Mouse (Mus musculus) thymus, adult 2 months (tissue): ENCODE data around the gene Zfhx3. TPM values are rescaled to one million over a fixed set of nuclear protein-coding genes. Genes with fewer than 3 reads are reported as not detected.

Experiments
- DNase-seq: peaks from one replicate; pipeline ENCODE4 v3.0.0; 2021
- H3K27ac ChIP-seq: fragments of 200-500 bp; 2 replicates; pipeline ENCODE4 v1.5.1; 2012; ENCODE audit warnings: low read length, control low read depth; ENCODE audit not compliant: control insufficient read depth, insufficient read depth
- H3K27me3 ChIP-seq: fragments of 200-500 bp; 2 replicates; pipeline ENCODE4 v1.6.1; 2012; ENCODE audit warnings: mild to moderate bottlenecking, low read length, moderate library complexity, mixed read lengths; ENCODE audit not compliant: control insufficient read depth, insufficient read depth
- H3K36me3 ChIP-seq: fragments of 200-500 bp; 2 replicates; pipeline ENCODE4 v1.6.1; 2012; ENCODE audit warnings: mild to moderate bottlenecking, low read length, moderate library complexity; ENCODE audit not compliant: control insufficient read depth, insufficient read depth
- H3K4me1 ChIP-seq: fragments of 200-500 bp; replicated peaks from 2 replicates; pipeline ENCODE4 v1.6.1; 2012; ENCODE audit warnings: low read length; ENCODE audit not compliant: control insufficient read depth, insufficient read depth
- H3K4me3 ChIP-seq: fragments of 200-500 bp; 2 replicates; pipeline ENCODE4 v1.5.1; 2012; ENCODE audit warnings: mild to moderate bottlenecking, low read length, control low read depth, moderate library complexity; ENCODE audit not compliant: control insufficient read depth, insufficient read depth
- CTCF ChIP-seq: fragments of 200-500 bp; IDR thresholded peaks from 2 replicates; pipeline ENCODE4 v1.5.1; 2012; ENCODE audit warnings: mild to moderate bottlenecking, control low read depth, low read length, moderate library complexity, borderline replicate concordance; ENCODE audit not compliant: control insufficient read depth, poor library complexity, insufficient read depth; ENCODE audit errors: extremely low read depth
- POLR2A ChIP-seq: fragments of 200-500 bp; IDR thresholded peaks from 2 replicates; pipeline ENCODE4 v1.6.1; 2012; ENCODE audit warnings: mild to moderate bottlenecking, low read length, control low read depth, moderate library complexity; ENCODE audit not compliant: control insufficient read depth, poor library complexity, insufficient read depth; ENCODE audit errors: extremely low read depth
- WGBS: fragments of 180-500 bp; shearing (Covaris S2); methylation state at CpG from one replicate; pipeline ENCODE4 v1.1.7; 2018; 5-methylcytosine and 5-hydroxymethylcytosine counted together
- polyA plus RNA-seq: library from polyadenylated mRNA; depleted of rRNA; stranded (reverse); fragments of >200 nt; gene quantifications from 2 replicates; pipeline ENCODE4 v1.2.3, GENCODE M21; 2012

The Zfhx3 gene
- polyA plus RNA-seq, 1 experiment = 1.1 TPM

DNA sequence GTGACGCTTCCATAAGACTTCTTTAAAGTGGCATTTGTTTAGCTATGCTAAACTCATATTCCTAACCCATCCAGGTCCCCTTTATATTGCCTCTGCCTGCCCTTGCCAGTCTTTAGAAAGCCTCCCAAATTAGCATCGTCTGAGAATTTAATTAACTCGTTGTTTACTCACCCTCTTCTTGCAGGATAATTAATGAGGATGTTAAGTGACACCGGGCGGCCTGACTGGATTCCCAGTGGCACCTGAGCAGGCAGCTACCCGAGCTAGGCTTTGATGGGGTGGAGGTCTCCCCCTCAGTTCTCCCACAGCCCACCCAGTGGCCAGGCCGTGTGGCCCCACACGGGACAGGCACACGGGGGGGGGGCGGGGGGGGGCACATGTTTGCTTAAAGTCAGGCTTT lies 895.3 kb downstream of the Zfhx3 start:
- Histone ChIP-seq H3K36me3 (no peaks in the 10 kb centered on the region), H3K4me1 (no peaks in the 10 kb centered on the region), H3K27ac (no peak overlapping the region), H3K4me3 (no peak overlapping the region), H3K27me3 (no peaks in the 10 kb centered on the region)
- DNase-seq = no peak
- no peak for TF ChIP-seq POLR2A
- no peak for TF ChIP-seq CTCF
- 90% methylated on average over 10 of the region's 10 CpGs for WGBS

DNA sequence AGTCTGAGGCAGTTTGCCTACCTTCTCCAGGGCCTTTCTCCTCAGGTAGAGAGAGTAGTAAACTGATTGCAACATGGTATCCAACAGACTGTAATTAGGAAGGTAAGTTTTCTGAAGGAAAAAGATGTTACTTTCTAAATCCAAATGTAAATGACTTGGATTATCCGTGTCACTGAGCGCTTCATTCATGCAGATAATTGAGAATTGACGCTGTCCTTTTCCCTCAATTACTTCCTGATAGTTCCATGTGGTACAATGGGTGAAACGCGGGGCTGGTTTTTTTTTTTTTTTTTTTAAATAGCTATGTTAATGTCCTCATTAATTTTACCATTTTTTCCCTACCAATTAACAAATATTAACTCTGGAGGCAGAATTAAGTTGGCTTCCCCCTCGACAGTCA lies 896.3 kb downstream of the Zfhx3 start:
- Histone ChIP-seq H3K36me3 (no peaks in the 10 kb centered on the region), H3K4me1 (no peaks in the 10 kb centered on the region), H3K4me3 (no peak overlapping the region), H3K27ac (no peak overlapping the region), H3K27me3 (no peaks in the 10 kb centered on the region)
- 95% methylated on average over 6 of the region's 6 CpGs for WGBS
- TF ChIP-seq POLR2A (no peak), CTCF (no peak)
- no peak for DNase-seq

DNA sequence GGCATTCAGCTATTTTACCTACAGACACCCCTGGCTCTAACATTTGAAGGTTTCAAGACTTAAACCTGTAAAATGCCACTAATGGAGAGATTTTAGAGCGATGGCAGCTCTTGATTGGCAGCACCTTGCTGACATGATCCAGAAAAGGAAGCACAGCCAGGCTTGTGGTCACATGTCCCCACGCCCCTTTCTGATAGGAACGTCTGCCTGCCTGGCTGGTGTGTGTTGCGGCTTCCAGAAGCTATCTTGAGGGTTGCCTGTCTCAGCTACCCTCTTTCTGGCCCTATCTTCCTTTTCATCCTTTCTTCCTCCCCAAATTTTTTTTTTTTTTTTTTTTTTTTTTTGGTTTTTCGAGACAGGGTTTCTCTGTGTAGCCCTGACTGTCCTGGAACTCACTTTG lies 899.9 kb downstream of the Zfhx3 start:
- 9% methylated on average over 5 of the region's 5 CpGs for WGBS
- H3K4me1 ChIP-seq = peaks cover 6% of the 10 kb centered on the region
- no peaks in the 10 kb centered on the region for H3K27me3 ChIP-seq
- H3K36me3 ChIP-seq = no peaks in the 10 kb centered on the region
- no peak overlapping the region for H3K27ac ChIP-seq
- no peak for DNase-seq
- no peak overlapping the region for H3K4me3 ChIP-seq
- TF ChIP-seq POLR2A (no peak), CTCF (no peak)

DNA sequence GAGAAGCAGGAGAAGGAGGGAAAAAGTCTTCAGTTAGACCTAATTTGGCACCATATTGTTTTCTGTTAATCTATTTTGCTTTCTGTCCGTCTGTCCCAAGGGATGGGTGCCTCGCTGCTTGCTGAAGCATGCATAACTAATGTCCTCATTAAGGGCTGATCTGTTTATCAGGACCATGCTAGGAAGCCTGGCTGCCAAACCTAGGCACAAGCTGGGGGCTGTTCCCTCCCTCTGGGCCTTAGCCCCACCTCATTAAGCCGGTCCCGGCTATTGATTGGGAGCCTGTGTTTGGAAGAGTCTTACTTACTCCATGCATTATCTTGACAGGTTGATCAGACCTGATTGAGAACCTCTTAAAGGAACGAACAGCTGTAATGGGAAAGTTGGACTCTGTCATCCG lies 903.7 kb downstream of the Zfhx3 start:
- no peak for DNase-seq
- TF ChIP-seq POLR2A = no peak
- no peak for TF ChIP-seq CTCF
- H3K36me3 ChIP-seq = no peaks in the 10 kb centered on the region
- H3K4me3 ChIP-seq = no peak overlapping the region
- peaks cover 17% of the 10 kb centered on the region for H3K4me1 ChIP-seq
- no peaks in the 10 kb centered on the region for H3K27me3 ChIP-seq
- 96% methylated on average over 6 of the region's 6 CpGs for WGBS
- no peak overlapping the region for H3K27ac ChIP-seq

DNA sequence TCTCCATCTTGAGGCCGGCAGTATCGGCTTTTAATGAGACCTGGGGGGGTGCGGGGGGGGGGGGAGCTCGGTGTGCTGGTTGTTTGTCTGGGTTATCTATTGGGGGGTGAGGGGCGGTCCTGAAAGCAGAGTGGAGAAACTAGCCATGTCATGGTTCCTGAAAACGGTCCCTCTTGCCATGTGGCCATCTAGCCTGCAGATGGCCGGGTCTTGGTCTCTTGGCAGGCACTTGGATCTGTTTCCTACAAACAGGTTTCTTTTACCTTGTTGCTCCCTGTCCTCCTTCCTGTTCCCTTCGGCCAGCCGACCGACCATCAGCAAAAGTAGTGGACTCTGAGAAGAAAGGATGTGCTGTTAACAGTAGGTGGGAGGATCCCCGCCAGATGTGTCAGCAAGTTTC lies 904.4 kb downstream of the Zfhx3 start:
- no peak for TF ChIP-seq CTCF
- TF ChIP-seq POLR2A = no peak
- 78% methylated on average over 11 of the region's 11 CpGs for WGBS
- Histone ChIP-seq H3K36me3 (no peaks in the 10 kb centered on the region), H3K27me3 (no peaks in the 10 kb centered on the region), H3K4me1 (peaks cover 17% of the 10 kb centered on the region), H3K4me3 (no peak overlapping the region), H3K27ac (no peak overlapping the region)
- DNase-seq = no peak

DNA sequence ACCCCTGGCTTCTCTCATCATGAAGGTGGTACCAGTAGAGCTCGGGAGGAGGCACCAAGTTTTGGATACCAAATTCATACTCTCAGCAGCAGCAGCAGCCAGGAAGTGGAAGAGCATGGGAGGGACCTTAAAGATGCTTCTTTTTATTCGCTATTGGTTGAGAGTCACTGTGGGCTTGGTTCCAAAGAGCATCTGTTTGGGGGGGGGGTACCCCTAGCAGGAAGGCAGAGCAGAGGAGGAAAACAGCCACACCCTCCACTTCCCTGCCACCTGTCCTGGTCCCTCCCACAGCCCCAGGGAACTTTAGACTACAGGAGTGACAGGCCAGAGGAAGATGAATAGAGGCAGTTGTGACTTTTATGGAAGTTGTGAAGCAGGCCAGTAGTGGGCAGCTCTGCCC lies 904.9 kb downstream of the Zfhx3 start:
- 26% methylated on average over 2 of the region's 2 CpGs for WGBS
- Histone ChIP-seq H3K4me1 (peaks cover 17% of the 10 kb centered on the region), H3K4me3 (no peak overlapping the region), H3K36me3 (no peaks in the 10 kb centered on the region), H3K27me3 (no peaks in the 10 kb centered on the region), H3K27ac (no peak overlapping the region)
- DNase-seq = peak; percentile 38
- TF ChIP-seq CTCF (no peak), POLR2A (no peak)

DNA sequence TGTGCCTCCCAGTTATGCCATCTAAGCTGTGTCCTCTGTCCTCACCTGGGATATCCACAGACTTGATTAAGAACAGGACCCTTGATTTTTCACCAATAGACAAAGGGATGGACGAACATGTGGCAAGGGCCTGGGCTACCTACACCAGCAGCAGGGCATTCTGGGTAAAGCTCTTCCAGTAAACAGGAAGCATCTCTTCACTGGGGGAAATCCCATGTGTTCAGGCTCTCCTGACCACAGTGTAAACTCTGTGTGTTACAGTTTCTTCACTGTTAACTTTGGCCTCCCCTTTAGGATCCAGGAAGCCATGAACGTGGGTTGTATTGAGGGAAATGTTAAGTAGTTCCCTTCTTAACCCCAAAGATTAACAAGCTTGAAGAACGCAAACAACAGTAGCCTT lies 906.0 kb downstream of the Zfhx3 start:
- Histone ChIP-seq H3K4me1 (peaks cover 17% of the 10 kb centered on the region), H3K4me3 (no peak overlapping the region), H3K27me3 (no peaks in the 10 kb centered on the region), H3K36me3 (no peaks in the 10 kb centered on the region), H3K27ac (no peak overlapping the region)
- no peak for DNase-seq
- WGBS = 66% methylated on average over 3 of the region's 3 CpGs
- no peak for TF ChIP-seq CTCF
- TF ChIP-seq POLR2A = no peak
